Mouse (Mus musculus): ENCODE results near the gene Zfp27.

DNA sequence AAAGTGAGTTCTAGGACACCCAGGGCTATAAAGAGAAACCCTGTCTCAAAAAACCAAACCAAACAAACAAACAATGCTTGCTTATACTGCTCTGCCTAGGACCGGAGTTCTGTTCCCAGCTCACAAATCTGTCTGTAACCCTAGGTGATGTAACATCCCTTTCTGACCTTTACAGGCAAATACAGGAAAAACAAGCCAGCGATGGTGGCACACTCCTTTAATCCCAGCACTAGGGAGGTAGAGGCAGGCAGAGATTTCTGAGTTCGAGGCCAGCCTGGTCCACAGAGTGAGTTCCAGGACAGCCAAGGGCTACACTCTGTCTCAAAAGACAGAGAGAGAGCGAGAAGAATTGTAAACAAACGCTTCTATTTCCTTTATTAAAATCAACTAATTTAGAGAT is 834 bp upstream of the Zfp27 start:
- TF ChIP-seq POLR2A (IDR thresholded peaks at IDR 0.05; ENCODE audit: control insufficient read depth, low read depth, low read length) (no peak), CTCF (IDR thresholded peaks at IDR 0.05; ENCODE audit: control insufficient read depth, insufficient read depth, insufficient replicate concordance, low read depth, low read length) (no peak)
